Mouse (Mus musculus) bone marrow, adult 2 months (tissue): ENCODE measurements around the gene Yif1a.
A peak's percentile ranks its signal among the peaks of the same experiment; 100 is the strongest.

Source experiments
- CTCF ChIP-seq: fragments of 200-500 bp; IDR thresholded peaks from 2 replicates; pipeline ENCODE4 v1.5.1; 2011; ENCODE audit warnings: low read length, control low read depth; ENCODE audit not compliant: control insufficient read depth, insufficient read depth
- POLR2A ChIP-seq: fragments of 200-500 bp; IDR thresholded peaks from 2 replicates; pipeline ENCODE4 v1.6.1; 2011; ENCODE audit warnings: low read depth, mild to moderate bottlenecking, control low read depth, low read length, borderline replicate concordance; ENCODE audit not compliant: control insufficient read depth

DNA sequence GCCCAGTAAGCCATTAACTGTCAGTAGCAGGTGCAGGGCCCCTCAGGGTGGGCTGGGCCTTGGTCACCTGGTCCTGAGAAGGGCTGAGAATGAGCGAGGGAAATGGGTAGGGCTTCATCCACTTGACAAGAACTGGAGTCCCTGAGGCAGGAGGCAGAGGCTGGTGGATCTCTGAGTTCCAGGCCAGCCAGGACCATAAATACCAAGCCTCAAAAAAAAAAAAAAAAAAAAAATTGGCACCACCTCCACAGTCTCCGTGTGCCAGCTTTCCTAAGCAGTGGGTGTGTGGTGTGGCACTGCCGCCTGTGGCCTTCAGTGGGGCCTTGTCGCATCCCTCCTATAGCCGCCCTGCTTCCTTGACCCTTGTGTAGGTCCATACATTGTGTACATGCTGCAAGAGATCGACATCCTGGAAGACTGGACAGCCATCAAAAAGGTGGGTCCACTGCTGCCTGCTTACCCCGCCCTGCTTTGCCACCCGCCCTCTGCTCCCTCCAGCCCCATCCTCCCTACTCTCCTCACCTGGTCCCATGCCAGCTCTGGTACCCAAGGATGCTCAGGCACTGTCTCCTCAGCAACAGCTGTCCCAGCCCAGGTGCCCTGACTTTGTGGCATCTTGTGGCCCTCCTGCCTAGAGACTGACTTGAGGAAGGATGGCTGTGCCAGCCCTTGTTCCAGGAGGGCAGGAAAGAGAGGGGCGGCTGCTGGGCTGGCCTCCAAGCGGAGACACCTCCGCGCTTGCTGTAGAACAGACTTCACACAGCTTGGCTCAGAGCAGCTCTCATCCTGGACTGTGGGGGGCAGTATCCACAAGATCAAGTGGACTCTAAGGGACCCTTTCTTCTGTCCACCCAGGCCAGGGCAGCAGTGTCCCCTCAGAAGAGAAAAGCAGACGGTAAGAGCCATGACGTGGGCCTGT lies 39.9 kb upstream of the Yif1a start:
- TF ChIP-seq CTCF, result peak; percentile 4; the same call in 1 of the 2 replicates
- TF ChIP-seq POLR2A, result no peak
